Mouse (Mus musculus) c-Kit-negative CD71-positive TER-119-positive erythroid progenitor cells, embryonic 14.5 days (primary cell): ENCODE data around the gene Wbp4.
"Not testable (repeated sequence)": the region's sequence is repeated elsewhere in the genome, so short reads cannot be mapped to it uniquely, and the experiment has no call there.

ENCODE experiments used
- DNase-seq: peaks from one replicate; pipeline ENCODE4 v3.0.0-alpha.2; 2013; ENCODE audit warnings: low read depth, low spot score

Wbp4 gene

GRCm38 (mm10) chr14:79452591-79452934 is 28.8 kb downstream of the Wbp4 start:
- not testable (repeated sequence) for DNase-seq

- DNase-seq = peak; percentile 87
Measured at GRCm38 (mm10) chr14:79451681-79452590, 29.4 kb downstream of the Wbp4 start, which contains the start of gene Kbtbd6. Gene Kbtbd6 (plus strand): TSS chr14:79451835.

GRCm38 (mm10) chr14:79445055-79445620 is 36.2 kb downstream of the Wbp4 start:
- no peak for DNase-seq

GRCm38 (mm10) chr14:79444601-79445000 is 36.7 kb downstream of the Wbp4 start:
- DNase-seq = no peak

GRCm38 (mm10) chr14:79441441-79441840 is 39.9 kb downstream of the Wbp4 start:
- DNase-seq = no peak

GRCm38 (mm10) chr14:79440655-79441054 is 40.7 kb downstream of the Wbp4 start:
- no peak for DNase-seq

GRCm38 (mm10) chr14:79434068-79434467 is 47.3 kb downstream of the Wbp4 start:
- no peak for DNase-seq

GRCm38 (mm10) chr14:79426730-79427365 is 54.5 kb downstream of the Wbp4 start:
- DNase-seq = not testable (repeated sequence)

GRCm38 (mm10) chr14:79425979-79426729 is 55.2 kb downstream of the Wbp4 start, which contains the start of gene Kbtbd7:
Gene Kbtbd7 (plus strand): TSS chr14:79426511.
- peak; percentile 87 for DNase-seq

GRCm38 (mm10) chr14:79420083-79420685 is 61.1 kb downstream of the Wbp4 start:
- DNase-seq = no peak

- DNase-seq = no peak
Measured at GRCm38 (mm10) chr14:79413121-79413520, 68.2 kb downstream of the Wbp4 start.

- DNase-seq = no peak
Measured at GRCm38 (mm10) chr14:79410662-79411061, 70.7 kb downstream of the Wbp4 start.
